Mouse (Mus musculus) testis, adult 2 months (tissue): ENCODE results near the gene Fabp1.

Experiments used
- CTCF ChIP-seq: fragments of 200-500 bp; IDR thresholded peaks from 2 replicates; pipeline ENCODE4 v1.5.1; 2012; ENCODE audit warnings: low read depth, mild to moderate bottlenecking, inconsistent platforms, low read length, moderate library complexity; ENCODE audit not compliant: control insufficient read depth, insufficient read depth, insufficient replicate concordance
- POLR2A ChIP-seq: fragments of 200-500 bp; IDR thresholded peaks from 2 replicates; pipeline ENCODE4 v1.6.1; 2012; ENCODE audit warnings: low read depth, mild to moderate bottlenecking, inconsistent platforms, low read length, moderate library complexity; ENCODE audit not compliant: control insufficient read depth

DNA sequence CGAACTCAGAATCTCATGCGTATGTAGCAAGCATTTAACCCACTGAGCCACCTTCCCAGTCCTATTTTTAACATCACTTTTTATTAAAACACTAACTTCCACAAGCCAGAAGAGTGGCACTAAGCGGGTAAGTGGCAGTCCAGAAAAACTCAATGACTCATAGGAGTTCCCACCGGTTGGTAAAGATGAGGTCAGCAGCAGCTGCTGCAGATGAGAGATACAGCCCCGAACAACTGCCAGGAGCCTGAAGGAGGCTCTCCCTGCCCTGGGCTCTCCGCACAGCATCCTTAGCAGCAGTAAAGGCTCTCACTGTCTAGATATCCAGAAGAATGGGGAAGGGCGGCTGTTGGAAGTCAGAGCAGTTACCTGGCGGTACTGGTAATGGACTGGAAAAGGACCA is 51.3 kb downstream of the Fabp1 start:
- no peak for TF ChIP-seq CTCF
- no peak for TF ChIP-seq POLR2A
